Mouse (Mus musculus): ENCODE measurements around the gene 1700003H04Rik.

DNA sequence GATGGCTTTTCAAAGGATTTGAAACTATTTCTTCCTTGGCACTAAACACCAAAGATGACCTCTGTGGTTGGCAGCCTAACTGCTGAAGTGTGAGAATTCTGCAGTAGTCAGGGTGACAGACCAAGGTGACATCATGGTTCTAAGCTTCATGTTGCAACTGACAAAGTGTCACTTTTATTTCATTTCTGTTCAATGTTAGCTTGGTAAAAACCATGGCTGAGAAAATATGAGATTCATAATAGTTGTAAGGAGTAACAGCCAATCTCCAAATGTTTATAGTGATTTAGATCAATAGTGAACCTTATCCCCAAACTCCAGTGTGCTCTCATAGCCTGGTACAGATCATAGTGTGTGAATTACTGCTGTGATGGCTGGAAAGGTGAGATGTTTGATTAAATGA, at the start of gene 1700003H04Rik:
- TF ChIP-seq POLR2A (IDR thresholded peaks at IDR 0.05; ENCODE audit: borderline replicate concordance, low read depth, low read length) (no peak), CTCF (IDR thresholded peaks at IDR 0.05; ENCODE audit: low read depth, low read length) (no peak)
